Mouse (Mus musculus) left cerebral cortex, adult 2 months (tissue): Measurements from ENCODE around the gene Gm49320. TPM values are rescaled to one million over a fixed set of nuclear protein-coding genes. Genes with fewer than 3 reads are reported as not detected.

Source experiments
- DNase-seq, 2 experiments: peaks; one replicate each; pipeline ENCODE4 v3.0.0; 2021 to 2022; ENCODE audit warnings: low spot score in 2 of 2, mixed read lengths in 1 of 2; ENCODE audit errors: extremely low spot score in 1 of 2
- H3K27ac ChIP-seq: fragments of 200-600 bp; 2 replicates; pipeline ENCODE4 v1.8.1; 2022
- H3K4me3 ChIP-seq: fragments of 200-600 bp; 2 replicates; pipeline ENCODE4 v1.8.1; 2022
- CTCF ChIP-seq: fragments of 200-600 bp; IDR thresholded peaks from 2 replicates; pipeline ENCODE4 v1.8.1; 2022; ENCODE audit warnings: antibody characterized with exemption, mild to moderate bottlenecking, moderate library complexity
- intact Hi-C: fragments of 180-260 bp; cut with DNase I; formaldehyde crosslinking; loops from one replicate; pipeline ENCODE4 v1.15.1; 2025
- total RNA-seq, 2 experiments: library from RNA; stranded (reverse); gene quantifications; 2 replicates each; pipeline ENCODE4 v1.2.3; 2021

The Gm49320 gene
- total RNA-seq, 2 experiments from 2014 or later: 1.8 TPM; not detected in 1

- no peak overlapping the region for H3K27ac ChIP-seq
- H3K4me3 ChIP-seq: peak overlapping the region; percentile 32
- intact Hi-C loops: no loop called here
- no peak for TF ChIP-seq CTCF
- DNase-seq: no peak
Observed at GRCm38 (mm10) chr8:4212809-4213209, 25.9 kb upstream of the Gm49320 start.

GRCm38 (mm10) chr8:4213210-4214005 is 25.3 kb upstream of the Gm49320 start:
- peak overlapping the region; percentile 32 for H3K4me3 ChIP-seq
- TF ChIP-seq CTCF: no peak
- no peak overlapping the region for H3K27ac ChIP-seq
- intact Hi-C loops: loop anchor here (2.0 kb wide), 1 partner anchor 35 kb away; the partner anchor contains the start of gene Tgfbr3l
- no peak for DNase-seq

GRCm38 (mm10) chr8:4214006-4214980 is 24.4 kb upstream of the Gm49320 start:
- no peak for DNase-seq
- TF ChIP-seq CTCF: no peak
- Histone ChIP-seq H3K4me3 (0 out of 2 replicates have a peak overlapping the region, but pooled peaks have one; percentile 4), H3K27ac (no peak overlapping the region)
- intact Hi-C loops: loop anchor here (2.0 kb wide), 1 partner anchor 35 kb away; the partner anchor contains the start of gene Tgfbr3l

- no peak for DNase-seq
- Histone ChIP-seq H3K4me3 (peak overlapping the region; percentile 79), H3K27ac (peak overlapping the region; percentile 87)
- intact Hi-C loops: no loop called here
- TF ChIP-seq CTCF: no peak
Observed at GRCm38 (mm10) chr8:4216296-4216695, 22.4 kb upstream of the Gm49320 start.

DNA sequence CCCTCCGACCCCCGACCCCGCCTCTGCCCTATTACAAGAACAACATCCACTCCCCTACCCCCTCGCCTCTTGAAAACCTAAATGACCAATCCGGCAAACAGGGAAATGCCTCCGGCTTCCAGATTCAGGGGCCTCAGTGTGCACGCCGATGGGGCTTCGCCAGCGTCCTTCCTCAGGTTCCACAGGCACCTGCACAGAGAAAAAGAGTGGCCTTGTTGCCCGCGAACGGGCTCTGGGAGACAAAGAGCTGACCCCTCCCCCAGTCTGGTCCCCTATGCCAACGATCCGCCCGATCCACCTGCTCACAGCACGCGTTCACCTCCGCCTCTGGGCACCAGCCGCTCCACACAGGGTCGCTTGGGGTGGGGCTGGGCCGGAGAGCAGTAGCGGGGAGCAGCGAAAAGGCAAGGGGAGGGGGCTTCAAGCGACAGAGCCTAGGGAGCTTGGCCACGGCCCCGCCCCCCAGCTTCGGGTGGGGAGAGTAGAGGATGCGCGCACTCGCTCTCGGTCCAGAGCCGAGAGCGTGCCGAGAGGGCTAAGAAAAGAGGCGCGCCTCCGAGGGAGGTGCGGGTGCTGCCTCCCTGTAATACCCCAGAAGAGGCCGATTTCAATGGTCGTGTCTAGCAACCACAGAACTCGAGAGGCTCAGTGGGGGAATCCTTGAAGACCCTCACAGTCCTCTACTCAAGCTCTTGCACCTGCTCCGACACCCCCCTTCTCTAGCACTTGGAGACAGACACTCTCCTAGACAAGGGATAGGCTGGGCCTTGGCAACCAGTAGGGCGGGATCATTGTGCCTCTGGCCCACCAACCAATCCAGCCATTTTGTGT is 21.7 kb upstream of the Gm49320 start, which contains the start of gene Prr36:
Gene Prr36 (minus strand): TSS at position 669 of the 831 bp plus-strand sequence.
- H3K4me3 ChIP-seq: peak within 1 kb of the TSS; percentile 79
- H3K27ac ChIP-seq: peak within 1 kb of the TSS; percentile 87
- no peak for TF ChIP-seq CTCF
- intact Hi-C loops: no loop called here
- peak; percentile 53 to 57 for DNase-seq

GRCm38 (mm10) chr8:4219617-4220016 is 19.0 kb upstream of the Gm49320 start:
- no peak overlapping the region for H3K4me3 ChIP-seq
- no peak overlapping the region for H3K27ac ChIP-seq
- no peak for DNase-seq
- intact Hi-C loops: no loop called here
- TF ChIP-seq CTCF: no peak

- DNase-seq: no peak
- no peak overlapping the region for H3K27ac ChIP-seq
- no peak overlapping the region for H3K4me3 ChIP-seq
- intact Hi-C loops: no loop called here
- no peak for TF ChIP-seq CTCF
Observed at GRCm38 (mm10) chr8:4222059-4222458, 16.6 kb upstream of the Gm49320 start.

DNA sequence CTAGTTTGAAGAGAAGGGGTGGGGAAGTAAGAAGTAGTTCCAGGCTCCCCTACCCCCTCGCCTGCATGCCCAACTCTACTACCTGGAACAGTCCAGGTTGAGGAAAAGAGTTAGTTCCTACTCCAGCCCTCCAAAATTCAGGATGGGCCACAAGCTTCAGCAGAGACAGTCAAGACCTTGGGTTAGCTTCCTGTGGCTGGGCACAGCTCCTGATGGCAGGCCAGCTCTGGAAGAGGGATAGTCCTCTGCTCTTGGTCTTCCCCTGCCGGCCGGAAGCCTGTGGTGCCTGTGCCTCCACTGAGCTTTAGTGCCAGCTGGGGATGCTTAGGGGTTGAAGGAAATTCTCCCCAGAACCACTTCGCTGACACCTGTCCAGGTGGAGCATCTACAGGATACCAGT is 12.3 kb upstream of the Gm49320 start:
- DNase-seq: no peak
- no peak overlapping the region for H3K27ac ChIP-seq
- TF ChIP-seq CTCF: no peak
- intact Hi-C loops: no loop called here
- no peak overlapping the region for H3K4me3 ChIP-seq

- no peak for DNase-seq
- TF ChIP-seq CTCF: no peak
- H3K4me3 ChIP-seq: no peak within 1 kb of the TSS
- intact Hi-C loops: no loop called here
- no peak within 1 kb of the TSS for H3K27ac ChIP-seq
Observed at GRCm38 (mm10) chr8:4226739-4227347, 11.8 kb upstream of the Gm49320 start, which contains the start of gene Lrrc8e. Gene Lrrc8e (plus strand): TSS chr8:4226827.

GRCm38 (mm10) chr8:4227919-4228318 is 10.7 kb upstream of the Gm49320 start:
- TF ChIP-seq CTCF: no peak
- Histone ChIP-seq H3K27ac (no peak overlapping the region), H3K4me3 (no peak overlapping the region)
- DNase-seq: no peak
- intact Hi-C loops: no loop called here

- intact Hi-C loops: no loop called here
- TF ChIP-seq CTCF: no peak
- H3K27ac ChIP-seq: no peak overlapping the region
- no peak overlapping the region for H3K4me3 ChIP-seq
- no peak for DNase-seq
Observed at GRCm38 (mm10) chr8:4229784-4230183, 8.9 kb upstream of the Gm49320 start.
